Mouse (Mus musculus): Measurements from ENCODE around the gene Pak2. TPM values are rescaled to one million over a fixed set of nuclear protein-coding genes. Genes with fewer than 3 reads are reported as not detected.

Gene Pak2
- polyA plus RNA-seq, 1 experiment: 22.5 TPM

- WGBS: 74% methylated on average over 7 of the region's 7 CpGs
- TF ChIP-seq CTCF (IDR thresholded peaks at IDR 0.05; ENCODE audit: borderline replicate concordance, insufficient read depth, low read depth, low read length) (no peak), POLR2A (IDR thresholded peaks at IDR 0.05; ENCODE audit: borderline replicate concordance, insufficient read depth, low read length) (no peak)
- Histone ChIP-seq H3K27me3 (ENCODE audit: control insufficient read depth, insufficient read depth, low read length) (no peaks in the 10 kb centered on the region), H3K27ac (ENCODE audit: insufficient read depth, low read length) (no peak overlapping the region), H3K4me3 (replicated peaks; ENCODE audit: insufficient read depth, low read depth, low read length) (no peak overlapping the region), H3K4me1 (ENCODE audit: control insufficient read depth, insufficient read depth, low read length) (peaks cover 6% of the 10 kb centered on the region)
- DNase-seq: no peak
These were observed 15.2 kb downstream of the Pak2 start for GRCm38 (mm10) chr16:32063900-32064299.

GRCm38 (mm10) chr16:32062226-32062625 lies 16.9 kb downstream of the Pak2 start:
- DNase-seq: no peak
- 89% methylated on average over 2 of the region's 2 CpGs for WGBS
- Histone ChIP-seq H3K4me3 (replicated peaks; ENCODE audit: insufficient read depth, low read depth, low read length) (no peak overlapping the region), H3K27ac (ENCODE audit: insufficient read depth, low read length) (no peak overlapping the region), H3K4me1 (ENCODE audit: control insufficient read depth, insufficient read depth, low read length) (peaks cover 6% of the 10 kb centered on the region), H3K27me3 (ENCODE audit: control insufficient read depth, insufficient read depth, low read length) (no peaks in the 10 kb centered on the region)
- TF ChIP-seq CTCF (IDR thresholded peaks at IDR 0.05; ENCODE audit: borderline replicate concordance, insufficient read depth, low read depth, low read length) (no peak), POLR2A (IDR thresholded peaks at IDR 0.05; ENCODE audit: borderline replicate concordance, insufficient read depth, low read length) (no peak)

GRCm38 (mm10) chr16:32059840-32060523 lies 19.2 kb downstream of the Pak2 start:
- Histone ChIP-seq H3K27ac (ENCODE audit: insufficient read depth, low read length) (no peak overlapping the region), H3K27me3 (ENCODE audit: control insufficient read depth, insufficient read depth, low read length) (no peaks in the 10 kb centered on the region), H3K4me1 (ENCODE audit: control insufficient read depth, insufficient read depth, low read length) (no peaks in the 10 kb centered on the region), H3K4me3 (replicated peaks; ENCODE audit: insufficient read depth, low read depth, low read length) (no peak overlapping the region)
- TF ChIP-seq CTCF (IDR thresholded peaks at IDR 0.05; ENCODE audit: borderline replicate concordance, insufficient read depth, low read depth, low read length) (no peak), POLR2A (IDR thresholded peaks at IDR 0.05; ENCODE audit: borderline replicate concordance, insufficient read depth, low read length) (no peak)
- no peak for DNase-seq
- WGBS: 59% methylated on average over 6 of the region's 6 CpGs

GRCm38 (mm10) chr16:32058817-32059216 lies 20.3 kb downstream of the Pak2 start:
- H3K27ac ChIP-seq (ENCODE audit: insufficient read depth, low read length): no peak overlapping the region
- H3K27me3 ChIP-seq (ENCODE audit: control insufficient read depth, insufficient read depth, low read length): no peaks in the 10 kb centered on the region
- no peaks in the 10 kb centered on the region for H3K4me1 ChIP-seq (ENCODE audit: control insufficient read depth, insufficient read depth, low read length)
- WGBS: 87% methylated on average over 5 of the region's 5 CpGs
- H3K4me3 ChIP-seq (replicated peaks; ENCODE audit: insufficient read depth, low read depth, low read length): no peak overlapping the region
- DNase-seq: no peak
- TF ChIP-seq CTCF (IDR thresholded peaks at IDR 0.05; ENCODE audit: borderline replicate concordance, insufficient read depth, low read depth, low read length) (no peak), POLR2A (IDR thresholded peaks at IDR 0.05; ENCODE audit: borderline replicate concordance, insufficient read depth, low read length) (no peak)

GRCm38 (mm10) chr16:32042367-32042766 lies 36.8 kb downstream of the Pak2 start:
- H3K27ac ChIP-seq (ENCODE audit: insufficient read depth, low read length): no peak overlapping the region
- H3K4me3 ChIP-seq (replicated peaks; ENCODE audit: insufficient read depth, low read depth, low read length): no peak overlapping the region
- no peaks in the 10 kb centered on the region for H3K4me1 ChIP-seq (ENCODE audit: control insufficient read depth, insufficient read depth, low read length)
- TF ChIP-seq POLR2A (IDR thresholded peaks at IDR 0.05; ENCODE audit: borderline replicate concordance, insufficient read depth, low read length) (no peak), CTCF (IDR thresholded peaks at IDR 0.05; ENCODE audit: borderline replicate concordance, insufficient read depth, low read depth, low read length) (no peak)
- no peaks in the 10 kb centered on the region for H3K27me3 ChIP-seq (ENCODE audit: control insufficient read depth, insufficient read depth, low read length)
- 86% methylated on average over 4 of the region's 4 CpGs for WGBS
- no peak for DNase-seq

GRCm38 (mm10) chr16:32019678-32020077 lies 59.5 kb downstream of the Pak2 start:
- WGBS: 94% methylated on average over 9 of the region's 9 CpGs
- H3K4me1 ChIP-seq (ENCODE audit: control insufficient read depth, insufficient read depth, low read length): no peaks in the 10 kb centered on the region
- no peak overlapping the region for H3K4me3 ChIP-seq (replicated peaks; ENCODE audit: insufficient read depth, low read depth, low read length)
- DNase-seq: no peak
- no peaks in the 10 kb centered on the region for H3K27me3 ChIP-seq (ENCODE audit: control insufficient read depth, insufficient read depth, low read length)
- H3K27ac ChIP-seq (ENCODE audit: insufficient read depth, low read length): no peak overlapping the region
- TF ChIP-seq CTCF (IDR thresholded peaks at IDR 0.05; ENCODE audit: borderline replicate concordance, insufficient read depth, low read depth, low read length): no peak

GRCm38 (mm10) chr16:32010330-32010729 lies 68.8 kb downstream of the Pak2 start:
- TF ChIP-seq POLR2A (IDR thresholded peaks at IDR 0.05; ENCODE audit: borderline replicate concordance, insufficient read depth, low read length) (no peak), CTCF (IDR thresholded peaks at IDR 0.05; ENCODE audit: borderline replicate concordance, insufficient read depth, low read depth, low read length) (no peak)
- DNase-seq: no peak

GRCm38 (mm10) chr16:32009913-32010312 lies 69.2 kb downstream of the Pak2 start:
- no peak for DNase-seq
- H3K27ac ChIP-seq (ENCODE audit: insufficient read depth, low read length): no peak overlapping the region
- no peaks in the 10 kb centered on the region for H3K27me3 ChIP-seq (ENCODE audit: control insufficient read depth, insufficient read depth, low read length)
- TF ChIP-seq POLR2A (IDR thresholded peaks at IDR 0.05; ENCODE audit: borderline replicate concordance, insufficient read depth, low read length) (no peak), CTCF (IDR thresholded peaks at IDR 0.05; ENCODE audit: borderline replicate concordance, insufficient read depth, low read depth, low read length) (no peak)
- no peak overlapping the region for H3K4me3 ChIP-seq (replicated peaks; ENCODE audit: insufficient read depth, low read depth, low read length)
- H3K4me1 ChIP-seq (ENCODE audit: control insufficient read depth, insufficient read depth, low read length): no peaks in the 10 kb centered on the region
- 38% methylated on average over 5 of the region's 5 CpGs for WGBS

More at GRCm38 (mm10) chr16:32010330-32010729, 68.8 kb downstream of the Pak2 start:
- H3K27ac ChIP-seq (ENCODE audit: insufficient read depth, low read length): no peak overlapping the region
- H3K27me3 ChIP-seq (ENCODE audit: control insufficient read depth, insufficient read depth, low read length): no peaks in the 10 kb centered on the region
- no peaks in the 10 kb centered on the region for H3K4me1 ChIP-seq (ENCODE audit: control insufficient read depth, insufficient read depth, low read length)
- 86% methylated on average over 4 of the region's 4 CpGs for WGBS
- H3K4me3 ChIP-seq (replicated peaks; ENCODE audit: insufficient read depth, low read depth, low read length): no peak overlapping the region

Measured in cerebellum, adult 2 months (tissue).